Mouse (Mus musculus) lung, embryonic 16.5 days (tissue): ENCODE results near the gene L3mbtl4. TPM values are rescaled to one million over a fixed set of nuclear protein-coding genes. Genes with fewer than 3 reads are reported as not detected.
"Not testable (repeated sequence)": the region's sequence is repeated elsewhere in the genome, so short reads cannot be mapped to it uniquely, and the experiment has no call there.

Experiments
- ATAC-seq: fragments of 200-750 bp; cut with Nextera tagmentation; 2 replicates; pipeline ENCODE4 v1.8.0; 2017; ENCODE audit warnings: low read depth, mild to moderate bottlenecking, moderate library complexity
- H3K27ac ChIP-seq: fragments of 300-500 bp; sonication (generic); 2 replicates; pipeline ENCODE4 v1.5.1; 2014; ENCODE audit warnings: mild to moderate bottlenecking, control low read depth, low read length
- H3K27me3 ChIP-seq: fragments of 300-500 bp; sonication (generic); 2 replicates; pipeline ENCODE4 v1.6.1; 2014; ENCODE audit warnings: low read depth, low read length, mixed read lengths; ENCODE audit not compliant: control insufficient read depth, insufficient read depth
- H3K36me3 ChIP-seq: fragments of 300-500 bp; sonication (generic); 2 replicates; pipeline ENCODE4 v1.6.1; 2014; ENCODE audit warnings: low read length; ENCODE audit not compliant: control insufficient read depth, insufficient read depth
- H3K4me1 ChIP-seq: fragments of 300-500 bp; sonication (generic); replicated peaks from 2 replicates; pipeline ENCODE4 v1.6.1; 2014; ENCODE audit warnings: low read length, mixed read lengths; ENCODE audit not compliant: control insufficient read depth, insufficient read depth
- H3K4me2 ChIP-seq: fragments of 300-500 bp; sonication (generic); 2 replicates; pipeline ENCODE4 v1.6.1; 2014; ENCODE audit warnings: low read depth, low read length, control low read depth
- H3K4me3 ChIP-seq: fragments of 300-500 bp; sonication (generic); 2 replicates; pipeline ENCODE4 v1.5.1; 2014; ENCODE audit warnings: mild to moderate bottlenecking, low read length, control low read depth
- H3K9ac ChIP-seq: fragments of 300-500 bp; sonication (generic); 2 replicates; pipeline ENCODE4 v1.6.1; 2014; ENCODE audit warnings: low read length, control low read depth
- H3K9me3 ChIP-seq: fragments of 300-500 bp; sonication (generic); 2 replicates; pipeline ENCODE4 v1.6.1; 2016; ENCODE audit warnings: low read length; ENCODE audit not compliant: control insufficient read depth
- WGBS: fragments of 180-500 bp; shearing (Covaris S2); extraction: QIAGEN DNeasy Blood & Tissue Kit; methylation state at CpG from one replicate; pipeline ENCODE4 v1.1.7; 2014; 5-methylcytosine and 5-hydroxymethylcytosine counted together
- polyA plus RNA-seq: library from polyadenylated mRNA; unstranded; fragments of >200 nt; fragmentation: Nextera tagmentation; extraction: Ambion mirVana; gene quantifications from 2 replicates; pipeline ENCODE4 v1.2.1, GENCODE M21; 2015

The L3mbtl4 gene
- polyA plus RNA-seq, 1 experiment from 2014 or later: 0.23 TPM

GRCm38 (mm10) chr17:68333382-68333781 is 59.8 kb downstream of the L3mbtl4 start:
- H3K27me3 ChIP-seq: no peaks in the 10 kb centered on the region
- ATAC-seq: no peak
- no peaks in the 10 kb centered on the region for H3K4me1 ChIP-seq
- H3K27ac ChIP-seq: no peak overlapping the region
- no peak overlapping the region for H3K4me2 ChIP-seq
- H3K4me3 ChIP-seq: no peak overlapping the region
- WGBS: 26% methylated on average over 3 of the region's 3 CpGs
- H3K36me3 ChIP-seq: no peaks in the 10 kb centered on the region
- H3K9ac ChIP-seq: no peak overlapping the region
- no peaks in the 10 kb centered on the region for H3K9me3 ChIP-seq

GRCm38 (mm10) chr17:68338917-68339553 is 65.4 kb downstream of the L3mbtl4 start:
- no peak for ATAC-seq
- H3K4me2 ChIP-seq: no peak overlapping the region
- no peak overlapping the region for H3K4me3 ChIP-seq
- no peaks in the 10 kb centered on the region for H3K36me3 ChIP-seq
- H3K9me3 ChIP-seq: no peaks in the 10 kb centered on the region
- H3K27ac ChIP-seq: no peak overlapping the region
- no peak overlapping the region for H3K9ac ChIP-seq
- no peaks in the 10 kb centered on the region for H3K27me3 ChIP-seq
- no peaks in the 10 kb centered on the region for H3K4me1 ChIP-seq
- 71% methylated on average over 3 of the region's 3 CpGs for WGBS

GRCm38 (mm10) chr17:68357687-68358086 is 84.1 kb downstream of the L3mbtl4 start:
- WGBS: 36% methylated on average over 1 of the region's 1 CpGs

GRCm38 (mm10) chr17:68371101-68371500 is 97.5 kb downstream of the L3mbtl4 start:
- H3K4me3 ChIP-seq: no peak overlapping the region
- H3K4me2 ChIP-seq: no peak overlapping the region
- WGBS: 79% methylated on average over 1 of the region's 1 CpGs
- H3K27me3 ChIP-seq: no peaks in the 10 kb centered on the region
- H3K9me3 ChIP-seq: peaks cover 3% of the 10 kb centered on the region; the same call in 1 of the 2 replicates
- no peaks in the 10 kb centered on the region for H3K36me3 ChIP-seq
- no peak overlapping the region for H3K27ac ChIP-seq
- no peak for ATAC-seq
- H3K9ac ChIP-seq: no peak overlapping the region
- no peaks in the 10 kb centered on the region for H3K4me1 ChIP-seq

More at GRCm38 (mm10) chr17:68357687-68358086, 84.1 kb downstream of the L3mbtl4 start:
- Histone ChIP-seq H3K9ac (no peak overlapping the region), H3K36me3 (no peaks in the 10 kb centered on the region), H3K4me3 (no peak overlapping the region), H3K4me2 (no peak overlapping the region), H3K9me3 (no peaks in the 10 kb centered on the region), H3K4me1 (no peaks in the 10 kb centered on the region), H3K27me3 (no peaks in the 10 kb centered on the region), H3K27ac (no peak overlapping the region)
- ATAC-seq: no peak

GRCm38 (mm10) chr17:68388481-68388880 is 114.9 kb downstream of the L3mbtl4 start:
- no peaks in the 10 kb centered on the region for H3K27me3 ChIP-seq
- H3K9ac ChIP-seq: no peak overlapping the region
- 52% methylated on average over 5 of the region's 5 CpGs for WGBS
- H3K9me3 ChIP-seq: no peaks in the 10 kb centered on the region
- H3K4me1 ChIP-seq: no peaks in the 10 kb centered on the region
- H3K4me3 ChIP-seq: no peak overlapping the region
- H3K27ac ChIP-seq: no peak overlapping the region
- H3K36me3 ChIP-seq: no peaks in the 10 kb centered on the region
- H3K4me2 ChIP-seq: no peak overlapping the region
- no peak for ATAC-seq

- Histone ChIP-seq H3K27me3 (no peaks in the 10 kb centered on the region), H3K4me1 (no peaks in the 10 kb centered on the region), H3K9ac (no peak overlapping the region), H3K36me3 (no peaks in the 10 kb centered on the region), H3K4me3 (no peak overlapping the region), H3K4me2 (no peak overlapping the region), H3K27ac (no peak overlapping the region), H3K9me3 (no peaks in the 10 kb centered on the region)
- WGBS: 52% methylated on average over 1 of the region's 1 CpGs
- no peak for ATAC-seq
Observed at GRCm38 (mm10) chr17:68405993-68406392, 132.4 kb downstream of the L3mbtl4 start.

GRCm38 (mm10) chr17:68407121-68407520 is 133.5 kb downstream of the L3mbtl4 start:
- H3K9ac ChIP-seq, H3K27ac ChIP-seq, H3K4me2 ChIP-seq, H3K27me3 ChIP-seq, H3K4me1 ChIP-seq, H3K36me3 ChIP-seq, ATAC-seq, H3K9me3 ChIP-seq, H3K4me3 ChIP-seq: not testable (repeated sequence)
- WGBS: 54% methylated on average over 1 of the region's 1 CpGs

GRCm38 (mm10) chr17:68422663-68423498 is 149.3 kb downstream of the L3mbtl4 start:
- Histone ChIP-seq H3K9ac (no peak overlapping the region), H3K36me3 (no peaks in the 10 kb centered on the region), H3K27me3 (no peaks in the 10 kb centered on the region), H3K9me3 (no peaks in the 10 kb centered on the region), H3K27ac (no peak overlapping the region), H3K4me1 (no peaks in the 10 kb centered on the region), H3K4me3 (no peak overlapping the region), H3K4me2 (no peak overlapping the region)
- ATAC-seq: no peak
- 57% methylated on average over 12 of the region's 12 CpGs for WGBS

- H3K4me3 ChIP-seq: no peak overlapping the region
- 66% methylated on average over 5 of the region's 5 CpGs for WGBS
- H3K4me2 ChIP-seq: no peak overlapping the region
- H3K27ac ChIP-seq: no peak overlapping the region
- H3K9ac ChIP-seq: no peak overlapping the region
- H3K9me3 ChIP-seq: no peaks in the 10 kb centered on the region
- no peaks in the 10 kb centered on the region for H3K36me3 ChIP-seq
- no peaks in the 10 kb centered on the region for H3K4me1 ChIP-seq
- no peaks in the 10 kb centered on the region for H3K27me3 ChIP-seq
- ATAC-seq: no peak
Observed at GRCm38 (mm10) chr17:68433576-68433975, 160.0 kb downstream of the L3mbtl4 start.
